Mouse (Mus musculus): ENCODE results near the gene Ptpn1.
A peak's percentile ranks its signal among the peaks of the same experiment; 100 is the strongest.

Ptpn1 gene

GRCm38 (mm10) chr2:167969851-167970541, 38.1 kb downstream of the Ptpn1 start:
- DNase-seq (ENCODE audit: low read depth, low spot score) = no peak

- DNase-seq (ENCODE audit: low read depth, low spot score) = no peak
These were observed 40.3 kb downstream of the Ptpn1 start for GRCm38 (mm10) chr2:167972146-167972545.

GRCm38 (mm10) chr2:167972809-167973208, 41.0 kb downstream of the Ptpn1 start:
- DNase-seq (ENCODE audit: low read depth, low spot score) = no peak

GRCm38 (mm10) chr2:167975746-167976145, 43.9 kb downstream of the Ptpn1 start:
- DNase-seq (ENCODE audit: low read depth, low spot score) = no peak

GRCm38 (mm10) chr2:167978271-167978670, 46.4 kb downstream of the Ptpn1 start:
- DNase-seq (ENCODE audit: low read depth, low spot score) = no peak

GRCm38 (mm10) chr2:167980391-167980790, 48.5 kb downstream of the Ptpn1 start:
- no peak for DNase-seq (ENCODE audit: low read depth, low spot score)

- DNase-seq (ENCODE audit: low read depth, low spot score) = no peak
These were observed 50.8 kb downstream of the Ptpn1 start for GRCm38 (mm10) chr2:167982646-167983045.

GRCm38 (mm10) chr2:167984371-167984770, 52.5 kb downstream of the Ptpn1 start:
- DNase-seq (ENCODE audit: low read depth, low spot score) = no peak

- peak; percentile 31 for DNase-seq (ENCODE audit: low read depth, low spot score)
These were observed 53.1 kb downstream of the Ptpn1 start for GRCm38 (mm10) chr2:167984946-167985345.

GRCm38 (mm10) chr2:167986762-167987161, 54.9 kb downstream of the Ptpn1 start:
- peak; percentile 53 for DNase-seq (ENCODE audit: low read depth, low spot score)

GRCm38 (mm10) chr2:167987640-167988039, 55.8 kb downstream of the Ptpn1 start:
- no peak for DNase-seq (ENCODE audit: low read depth, low spot score)

GRCm38 (mm10) chr2:167989310-167989709, 57.5 kb downstream of the Ptpn1 start:
- DNase-seq (ENCODE audit: low read depth, low spot score) = no peak

- no peak for DNase-seq (ENCODE audit: low read depth, low spot score)
These were observed 61.4 kb downstream of the Ptpn1 start for GRCm38 (mm10) chr2:167993260-167993659.

- DNase-seq (ENCODE audit: low read depth, low spot score) = no peak
These were observed 64.2 kb downstream of the Ptpn1 start for GRCm38 (mm10) chr2:167995870-167996635.

GRCm38 (mm10) chr2:167996672-167997215, 64.9 kb downstream of the Ptpn1 start:
- no peak for DNase-seq (ENCODE audit: low read depth, low spot score)

- no peak for DNase-seq (ENCODE audit: low read depth, low spot score)
These were observed 65.7 kb downstream of the Ptpn1 start for GRCm38 (mm10) chr2:167997562-167997961.

- no peak for DNase-seq (ENCODE audit: low read depth, low spot score)
These were observed 67.4 kb downstream of the Ptpn1 start for GRCm38 (mm10) chr2:167999145-167999743.

GRCm38 (mm10) chr2:168002188-168002587, 70.3 kb downstream of the Ptpn1 start:
- DNase-seq (ENCODE audit: low read depth, low spot score) = peak; percentile 60

GRCm38 (mm10) chr2:168002884-168003283, 71.0 kb downstream of the Ptpn1 start:
- no peak for DNase-seq (ENCODE audit: low read depth, low spot score)

GRCm38 (mm10) chr2:168003431-168003830, 71.6 kb downstream of the Ptpn1 start:
- no peak for DNase-seq (ENCODE audit: low read depth, low spot score)

GRCm38 (mm10) chr2:168004369-168004768, 72.5 kb downstream of the Ptpn1 start:
- DNase-seq (ENCODE audit: low read depth, low spot score) = no peak

- no peak for DNase-seq (ENCODE audit: low read depth, low spot score)
These were observed 73.1 kb downstream of the Ptpn1 start for GRCm38 (mm10) chr2:168005005-168005404.

Data from 3T3-L1 (cell line).